Mouse (Mus musculus): ENCODE data around the gene Top1. TPM values are rescaled to one million over a fixed set of nuclear protein-coding genes. Genes with fewer than 3 reads are reported as not detected.
A peak's percentile ranks its signal among the peaks of the same experiment; 100 is the strongest.
"Not testable (repeated sequence)": the region's sequence is repeated elsewhere in the genome, so short reads cannot be mapped to it uniquely, and the experiment has no call there.

Gene Top1
- total RNA-seq, 2 experiments from 2014 or later = 80.4 to 85.3 TPM

GRCm38 (mm10) chr2:160664421-160664820 lies 18.7 kb downstream of the Top1 start:
- Histone ChIP-seq H3K4me3 (no peak overlapping the region), H3K27ac (no peak overlapping the region)
- intact Hi-C loops (cut with DNase I) = no loop called here
- no peak for DNase-seq (ENCODE audit: extremely low spot score in 1 of 2, low spot score in 2 of 2)
- TF ChIP-seq CTCF (IDR thresholded peaks at IDR 0.05) = no peak

- H3K27ac ChIP-seq; DNase-seq (ENCODE audit: extremely low spot score in 1 of 2, low spot score in 2 of 2); intact Hi-C loops (cut with DNase I); H3K4me3 ChIP-seq: not testable (repeated sequence)
Measured at GRCm38 (mm10) chr2:160664986-160665385, 19.3 kb downstream of the Top1 start.

- no peak for TF ChIP-seq CTCF (IDR thresholded peaks at IDR 0.05)
- Histone ChIP-seq H3K4me3 (no peak overlapping the region), H3K27ac (no peak overlapping the region)
- no peak for DNase-seq (ENCODE audit: extremely low spot score in 1 of 2, low spot score in 2 of 2)
- intact Hi-C loops (cut with DNase I) = no loop called here
Measured at GRCm38 (mm10) chr2:160667259-160667658, 21.6 kb downstream of the Top1 start.

- intact Hi-C loops (cut with DNase I) = no loop called here
- no peak for DNase-seq (ENCODE audit: extremely low spot score in 1 of 2, low spot score in 2 of 2)
- TF ChIP-seq CTCF (IDR thresholded peaks at IDR 0.05) = no peak
- Histone ChIP-seq H3K27ac (no peak overlapping the region), H3K4me3 (no peak overlapping the region)
Measured at GRCm38 (mm10) chr2:160700271-160700670, 54.6 kb downstream of the Top1 start.

- DNase-seq (ENCODE audit: extremely low spot score in 1 of 2, low spot score in 2 of 2) = no peak
- Histone ChIP-seq H3K27ac (no peak overlapping the region), H3K4me3 (no peak overlapping the region)
- no peak for TF ChIP-seq CTCF (IDR thresholded peaks at IDR 0.05)
- intact Hi-C loops (cut with DNase I) = no loop called here
Measured at GRCm38 (mm10) chr2:160701603-160702002, 55.9 kb downstream of the Top1 start.

GRCm38 (mm10) chr2:160702824-160703223 lies 57.1 kb downstream of the Top1 start:
- no peak for TF ChIP-seq CTCF (IDR thresholded peaks at IDR 0.05)
- intact Hi-C loops (cut with DNase I) = no loop called here

GRCm38 (mm10) chr2:160707673-160708072 lies 62.0 kb downstream of the Top1 start:
- intact Hi-C loops (cut with DNase I) = no loop called here
- Histone ChIP-seq H3K27ac (no peak overlapping the region), H3K4me3 (no peak overlapping the region)
- no peak for TF ChIP-seq CTCF (IDR thresholded peaks at IDR 0.05)
- DNase-seq (ENCODE audit: extremely low spot score in 1 of 2, low spot score in 2 of 2) = no peak

More at GRCm38 (mm10) chr2:160702824-160703223, 57.1 kb downstream of the Top1 start:
- H3K27ac ChIP-seq = no peak overlapping the region
- H3K4me3 ChIP-seq = no peak overlapping the region
- no peak for DNase-seq (ENCODE audit: extremely low spot score in 1 of 2, low spot score in 2 of 2)

- TF ChIP-seq CTCF (IDR thresholded peaks at IDR 0.05) = no peak; the same call in none of the 2 replicates
- no peak for DNase-seq (ENCODE audit: extremely low spot score in 1 of 2, low spot score in 2 of 2)
- H3K27ac ChIP-seq = peak overlapping the region; percentile 11; the same call in 1 of the 2 replicates
- no peak overlapping the region for H3K4me3 ChIP-seq
- intact Hi-C loops (cut with DNase I) = loop anchor here (5.0 kb wide), 1 partner anchor 172 kb away; no protein-coding TSS in a partner anchor
Measured at GRCm38 (mm10) chr2:160715463-160716030, 69.9 kb downstream of the Top1 start.

- no peak for DNase-seq (ENCODE audit: extremely low spot score in 1 of 2, low spot score in 2 of 2)
- Histone ChIP-seq H3K4me3 (no peak overlapping the region), H3K27ac (no peak overlapping the region)
- peak; percentile 66 for TF ChIP-seq CTCF (IDR thresholded peaks at IDR 0.05)
- intact Hi-C loops (cut with DNase I) = loop anchor here (5.0 kb wide), 1 partner anchor 170 kb away; no protein-coding TSS in a partner anchor
Measured at GRCm38 (mm10) chr2:160717269-160717668, 71.6 kb downstream of the Top1 start.

- no peak for DNase-seq (ENCODE audit: extremely low spot score in 1 of 2, low spot score in 2 of 2)
- Histone ChIP-seq H3K4me3 (no peak overlapping the region), H3K27ac (peak overlapping the region; percentile 8; the same call in 1 of the 2 replicates)
- intact Hi-C loops (cut with DNase I) = loop anchor here (5.0 kb wide), 1 partner anchor 168 kb away; no protein-coding TSS in a partner anchor
- TF ChIP-seq CTCF (IDR thresholded peaks at IDR 0.05) = no peak
Measured at GRCm38 (mm10) chr2:160718811-160719210, 73.1 kb downstream of the Top1 start.

GRCm38 (mm10) chr2:160722714-160723113 lies 77.0 kb downstream of the Top1 start:
- peak in 1 of 2 experiments; percentile 6 for DNase-seq (ENCODE audit: extremely low spot score in 1 of 2, low spot score in 2 of 2)
- Histone ChIP-seq H3K4me3 (no peak overlapping the region), H3K27ac (no peak overlapping the region)
- TF ChIP-seq CTCF (IDR thresholded peaks at IDR 0.05) = no peak
- intact Hi-C loops (cut with DNase I) = no loop called here

GRCm38 (mm10) chr2:160723613-160724375 lies 78.1 kb downstream of the Top1 start:
- Histone ChIP-seq H3K27ac (no peak overlapping the region), H3K4me3 (no peak overlapping the region)
- DNase-seq (ENCODE audit: extremely low spot score in 1 of 2, low spot score in 2 of 2) = peak; percentile 5 to 6
- intact Hi-C loops (cut with DNase I) = no loop called here
- no peak for TF ChIP-seq CTCF (IDR thresholded peaks at IDR 0.05)

Data from left cerebral cortex, adult 2 months (tissue).